Comparison of ENCODE assay signal across 25 mouse cellular contexts in genomic region chr1:180752115-180752514, GRCm38 (mm10). TPM values are rescaled to one million over a fixed set of nuclear protein-coding genes. Genes with fewer than 3 reads are reported as not detected.
DNase-seq lines count a peak whose midpoint lies in the region; ATAC-seq lines count a peak whose summit lies in the region.
"Had no signal": no experiment of that assay in that cellular context is flagged by ENCODE, and none has a peak within 500 bp of the region (broad histone marks: within the 10 kb centered on the region; RNA-seq: fewer than 3 reads in every experiment).

No protein-coding gene starts in this region.

- no peaks in the 10 kb centered on the region for H3K27me3 ChIP-seq in midbrain, embryonic 11.5 days (ENCODE audit: control insufficient read depth, insufficient read depth, low read length)
- H3K27me3 ChIP-seq in midbrain, embryonic 13.5 days = no peaks in the 10 kb centered on the region
- H3K27me3 ChIP-seq in intestine, embryonic 16.5 days (replicated peaks; ENCODE audit: control insufficient read depth, insufficient read depth, low read length) = no peaks in the 10 kb centered on the region
- H3K27me3 ChIP-seq: embryonic facial prominence, embryonic 13.5 days; embryonic facial prominence, embryonic 15.5 days; forebrain, embryonic 12.5 days had no signal

- peak; percentile 80 for DNase-seq in midbrain, embryonic 11.5 days (ENCODE audit: low spot score, missing footprints)
- DNase-seq in adrenal gland, postnatal 36 days = no peak
- DNase-seq in c-Kit-positive CD71-positive TER-119-positive erythroid progenitor cells, embryonic 14.5 days (ENCODE audit: low spot score) = no peak
- DNase-seq: adrenal gland, adult 2 months; adrenal gland, postnatal 10 days; adrenal gland, postnatal 25 days; cerebellum, adult 11 months; cerebellum, adult 18-20 months; cerebellum, adult 8-10 months; cerebellum, adult 9-11 months; cerebellum, postnatal 14 days; cerebellum, postnatal 36 days; embryo, embryonic 11 days had no signal

- peaks cover 21% of the 10 kb centered on the region for H3K36me3 ChIP-seq in midbrain, embryonic 11.5 days (ENCODE audit: control insufficient read depth, insufficient read depth, low read length)
- peaks cover 54% of the 10 kb centered on the region for H3K36me3 ChIP-seq in midbrain, embryonic 13.5 days
- H3K36me3 ChIP-seq in intestine, embryonic 16.5 days (ENCODE audit: control insufficient read depth, insufficient read depth, low read length) = peaks cover 15% of the 10 kb centered on the region

- no peaks in the 10 kb centered on the region for H3K9me3 ChIP-seq in midbrain, embryonic 11.5 days (ENCODE audit: control insufficient read depth, low read length)
- no peaks in the 10 kb centered on the region for H3K9me3 ChIP-seq in midbrain, embryonic 13.5 days
- no peaks in the 10 kb centered on the region for H3K9me3 ChIP-seq in intestine, embryonic 16.5 days (ENCODE audit: control insufficient read depth, low read length)
- H3K9me3 ChIP-seq: embryonic facial prominence, embryonic 13.5 days; embryonic facial prominence, embryonic 15.5 days; forebrain, embryonic 10.5 days; forebrain, embryonic 12.5 days had no signal

- no peaks in the 10 kb centered on the region for H3K4me1 ChIP-seq in midbrain, embryonic 11.5 days (ENCODE audit: control insufficient read depth, insufficient read depth, low read length)
- no peaks in the 10 kb centered on the region for H3K4me1 ChIP-seq in midbrain, embryonic 13.5 days (replicated peaks)
- H3K4me1 ChIP-seq in intestine, embryonic 16.5 days (ENCODE audit: control insufficient read depth, insufficient read depth, low read length) = peaks cover under 1% of the 10 kb centered on the region; the same call in 1 of the 2 replicates
- H3K4me1 ChIP-seq: embryonic facial prominence, embryonic 13.5 days; embryonic facial prominence, embryonic 15.5 days; forebrain, embryonic 10.5 days; forebrain, embryonic 12.5 days had no signal

- H3K27ac ChIP-seq in midbrain, embryonic 11.5 days (ENCODE audit: low read depth, low read length) = no peak overlapping the region
- no peak overlapping the region for H3K27ac ChIP-seq in midbrain, embryonic 13.5 days
- no peak overlapping the region for H3K27ac ChIP-seq in intestine, embryonic 16.5 days (ENCODE audit: low read length)
- H3K27ac ChIP-seq: embryonic facial prominence, embryonic 13.5 days; embryonic facial prominence, embryonic 15.5 days; forebrain, embryonic 10.5 days; forebrain, embryonic 12.5 days had no signal

- WGBS in midbrain, embryonic 11.5 days = 97% methylated on average over 11 of the region's 11 CpGs
- WGBS in midbrain, embryonic 13.5 days = 96% methylated on average over 11 of the region's 11 CpGs
- WGBS in intestine, embryonic 16.5 days = 83% methylated on average over 11 of the region's 11 CpGs

- H3K9ac ChIP-seq in midbrain, embryonic 11.5 days (ENCODE audit: low read length) = no peak overlapping the region
- H3K9ac ChIP-seq in midbrain, embryonic 13.5 days (replicated peaks) = no peak overlapping the region
- H3K9ac ChIP-seq in intestine, embryonic 16.5 days (ENCODE audit: low read depth, low read length) = no peak overlapping the region
- H3K9ac ChIP-seq: embryonic facial prominence, embryonic 13.5 days; embryonic facial prominence, embryonic 15.5 days; forebrain, embryonic 12.5 days had no signal

- no peak for ATAC-seq in midbrain, embryonic 11.5 days (ENCODE audit: low FRiP score)
- ATAC-seq in midbrain, embryonic 13.5 days = no peak
- peak; percentile 68; the same call in 1 of the 2 replicates for ATAC-seq in intestine, embryonic 16.5 days
- ATAC-seq: forebrain, embryonic 14.5 days; forebrain, embryonic 16.5 days had no signal

- no peak overlapping the region for H3K4me2 ChIP-seq in midbrain, embryonic 11.5 days
- no peak overlapping the region for H3K4me2 ChIP-seq in midbrain, embryonic 13.5 days (replicated peaks)
- no peak overlapping the region for H3K4me2 ChIP-seq in intestine, embryonic 16.5 days (ENCODE audit: low read depth, low read length)
- H3K4me2 ChIP-seq: embryonic facial prominence, embryonic 13.5 days; embryonic facial prominence, embryonic 15.5 days; forebrain, embryonic 12.5 days had no signal

- H3K4me3 ChIP-seq in midbrain, embryonic 11.5 days (ENCODE audit: low read depth, low read length) = no peak overlapping the region
- no peak overlapping the region for H3K4me3 ChIP-seq in midbrain, embryonic 13.5 days (replicated peaks)
- no peak overlapping the region for H3K4me3 ChIP-seq in intestine, embryonic 16.5 days (ENCODE audit: low read length)
- H3K4me3 ChIP-seq: embryonic facial prominence, embryonic 13.5 days; embryonic facial prominence, embryonic 15.5 days; erythroblast, embryonic 14.5 days; forebrain, embryonic 10.5 days; forebrain, embryonic 12.5 days had no signal

RNA-seq across cellular contexts. Expression of gene Acbd3, which starts 26.3 kb away (rescaled TPM):
- 20.8 and 21.6 TPM in 2 replicates for polyA plus RNA-seq in midbrain, embryonic 11.5 days (2014; fragmentation: Nextera tagmentation; extraction: Ambion mirVana)
- 21.7 and 24.6 TPM in 2 replicates for polyA plus RNA-seq in midbrain, embryonic 13.5 days (2015; fragmentation: Nextera tagmentation; extraction: Ambion mirVana)
- polyA plus RNA-seq in intestine, embryonic 16.5 days (2015; fragmentation: Nextera tagmentation; extraction: Ambion mirVana) = 17.1 and 17.5 TPM in 2 replicates
- total RNA-seq in adrenal gland, postnatal 36 days (2021) = 10 to 100 TPM; 48.6 to 54.3 TPM

RNA-seq across cellular contexts. Expression of gene Mixl1, which starts 55.3 kb away (rescaled TPM):
- 0.08 TPM in 1 of 2 replicates, not detected in the other for polyA plus RNA-seq in midbrain, embryonic 11.5 days (2014; fragmentation: Nextera tagmentation; extraction: Ambion mirVana)
- polyA plus RNA-seq in midbrain, embryonic 13.5 days (2015; fragmentation: Nextera tagmentation; extraction: Ambion mirVana) = not detected in 2 replicates
- 0.05 and 0.10 TPM in 2 replicates for polyA plus RNA-seq in intestine, embryonic 16.5 days (2015; fragmentation: Nextera tagmentation; extraction: Ambion mirVana)
- total RNA-seq in adrenal gland, postnatal 36 days (2021) = not detected
- total RNA-seq: adrenal gland, adult 2 months; adrenal gland, postnatal 10 days; adrenal gland, postnatal 25 days; common myeloid progenitor, adult 5-6 weeks; MEL had no signal
- polyA plus RNA-seq: C2C12; erythroblast, embryonic 14.5 days; forebrain, embryonic 12.5 days; forebrain, embryonic 16.5 days had no signal
